Mouse (Mus musculus) heart, adult 2 months (tissue): ENCODE data around the gene E330017A01Rik. TPM values are rescaled to one million over a fixed set of nuclear protein-coding genes. Genes with fewer than 3 reads are reported as not detected.

Experiments used
- DNase-seq, 2 experiments: peaks; one replicate each; pipeline ENCODE4 v3.0.0; 2021
- H3K27ac ChIP-seq: fragments of 200-600 bp; 2 replicates; pipeline ENCODE4 v1.8.1; 2022
- H3K27me3 ChIP-seq: fragments of 200-500 bp; 2 replicates; pipeline ENCODE4 v1.6.1; 2012; ENCODE audit warnings: mild to moderate bottlenecking, low read length, inconsistent platforms, mixed read lengths; ENCODE audit not compliant: control insufficient read depth, insufficient read depth
- H3K36me3 ChIP-seq: fragments of 200-500 bp; 2 replicates; pipeline ENCODE4 v1.6.1; 2012; ENCODE audit warnings: low read length, inconsistent platforms; ENCODE audit not compliant: control insufficient read depth, insufficient read depth
- H3K4me1 ChIP-seq: fragments of 200-500 bp; 2 replicates; pipeline ENCODE4 v1.6.1; 2011; ENCODE audit warnings: low read length; ENCODE audit not compliant: control insufficient read depth, insufficient read depth
- H3K4me3 ChIP-seq: fragments of 200-600 bp; 2 replicates; pipeline ENCODE4 v1.8.1; 2022
- H3K79me2 ChIP-seq: fragments of 200-500 bp; replicated peaks from 2 replicates; pipeline ENCODE4 v1.6.1; 2012; ENCODE audit warnings: mild to moderate bottlenecking, inconsistent platforms, low read length, moderate library complexity, mixed read lengths; ENCODE audit not compliant: control insufficient read depth, insufficient read depth
- H3K9ac ChIP-seq: fragments of 200-500 bp; 2 replicates; pipeline ENCODE4 v1.6.1; 2012; ENCODE audit warnings: low read depth, mild to moderate bottlenecking, control low read depth, inconsistent platforms, low read length, mixed read lengths
- CTCF ChIP-seq: fragments of 200-600 bp; IDR thresholded peaks from 2 replicates; pipeline ENCODE4 v1.8.1; 2022; ENCODE audit warnings: antibody characterized with exemption, mild to moderate bottlenecking, moderate library complexity
- EP300 ChIP-seq: fragments of 200-500 bp; IDR thresholded peaks from 2 replicates; pipeline ENCODE4 v1.6.1; 2011; ENCODE audit warnings: low read depth, low read length, control low read depth; ENCODE audit not compliant: insufficient read depth
- POLR2A ChIP-seq: fragments of 200-500 bp; IDR thresholded peaks from 2 replicates; pipeline ENCODE4 v1.6.1; 2011; ENCODE audit warnings: mild to moderate bottlenecking, low read depth, low read length, control low read depth; ENCODE audit not compliant: insufficient read depth
- WGBS: fragments of 180-500 bp; shearing (Covaris S2); methylation state at CpG from one replicate; pipeline ENCODE4 v1.1.7; 2018; 5-methylcytosine and 5-hydroxymethylcytosine counted together
- intact Hi-C: fragments of 180-260 bp; cut with DNase I; formaldehyde crosslinking; loops from one replicate; pipeline ENCODE4 v1.15.1; 2025
- polyA plus RNA-seq: library from polyadenylated mRNA; depleted of rRNA; stranded (reverse); fragments of >200 nt; gene quantifications from 2 replicates; pipeline ENCODE4 v1.2.3, GENCODE M21; 2012
- total RNA-seq, 2 experiments: library from RNA; stranded (reverse); gene quantifications; 2 replicates each; pipeline ENCODE4 v1.2.3; 2021

The E330017A01Rik gene
- total and polyA plus RNA-seq, 3 experiments = not detected

DNA sequence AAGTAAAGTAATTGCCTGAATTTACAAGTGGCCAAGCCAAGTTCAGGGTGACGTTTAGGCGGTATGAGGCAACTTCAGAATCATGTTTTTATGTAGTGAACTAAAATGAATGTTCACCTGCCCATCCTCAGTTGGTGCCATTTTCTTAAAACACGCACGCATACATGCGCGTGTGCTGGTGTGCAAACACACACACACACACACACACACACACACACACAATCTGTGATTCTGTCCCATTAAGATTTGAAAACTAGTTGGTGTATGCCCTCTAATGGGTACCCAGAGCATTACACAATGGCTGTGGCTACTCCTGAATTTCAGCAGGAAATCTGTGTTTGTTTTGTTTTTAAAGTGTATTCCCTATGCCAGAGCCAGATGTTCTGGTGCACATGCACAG is 14.6 kb downstream of the E330017A01Rik start:
- intact Hi-C loops = loop anchor here (1.0 to 10.0 kb wide), 4 partner anchors 102 to 781 kb away; partner anchors contain the start of genes Gabrr3 and St3gal6
- H3K9ac ChIP-seq = no peak overlapping the region
- H3K27me3 ChIP-seq = no peaks in the 10 kb centered on the region
- H3K79me2 ChIP-seq = no peaks in the 10 kb centered on the region
- H3K36me3 ChIP-seq = no peaks in the 10 kb centered on the region
- DNase-seq = peak; percentile 15 to 25
- TF ChIP-seq CTCF = peak; percentile 93
- no peak for TF ChIP-seq EP300
- no peak overlapping the region for H3K4me3 ChIP-seq
- WGBS = 73% methylated on average over 6 of the region's 6 CpGs
- H3K4me1 ChIP-seq = peaks cover 1% of the 10 kb centered on the region
- H3K27ac ChIP-seq = no peak overlapping the region

GRCm38 (mm10) chr16:58623114-58623513 is 15.4 kb downstream of the E330017A01Rik start:
- intact Hi-C loops = loop anchor here (5.0 to 10.0 kb wide), 3 partner anchors 101 to 782 kb away; partner anchors contain the start of genes Gabrr3 and St3gal6
- no peak overlapping the region for H3K4me3 ChIP-seq
- TF ChIP-seq CTCF (no peak), POLR2A (no peak)

GRCm38 (mm10) chr16:58622377-58622776 is 16.2 kb downstream of the E330017A01Rik start:
- no peaks in the 10 kb centered on the region for H3K79me2 ChIP-seq
- no peak overlapping the region for H3K4me3 ChIP-seq
- 83% methylated on average over 3 of the region's 3 CpGs for WGBS
- TF ChIP-seq EP300 (no peak), CTCF (no peak), POLR2A (no peak)
- H3K27me3 ChIP-seq = no peaks in the 10 kb centered on the region
- intact Hi-C loops = loop anchor here (5.0 to 10.0 kb wide), 3 partner anchors 100 to 782 kb away; partner anchors contain the start of genes Gabrr3 and St3gal6
- H3K4me1 ChIP-seq = peaks cover 1% of the 10 kb centered on the region
- no peak overlapping the region for H3K27ac ChIP-seq
- DNase-seq = no peak
- no peak overlapping the region for H3K9ac ChIP-seq
- no peaks in the 10 kb centered on the region for H3K36me3 ChIP-seq

More at GRCm38 (mm10) chr16:58623114-58623513, 15.4 kb downstream of the E330017A01Rik start:
- no peak for DNase-seq
- Histone ChIP-seq H3K27me3 (no peaks in the 10 kb centered on the region), H3K9ac (no peak overlapping the region), H3K4me1 (peaks cover 1% of the 10 kb centered on the region), H3K79me2 (no peaks in the 10 kb centered on the region), H3K27ac (no peak overlapping the region), H3K36me3 (no peaks in the 10 kb centered on the region)
- WGBS = 82% methylated on average over 4 of the region's 4 CpGs

DNA sequence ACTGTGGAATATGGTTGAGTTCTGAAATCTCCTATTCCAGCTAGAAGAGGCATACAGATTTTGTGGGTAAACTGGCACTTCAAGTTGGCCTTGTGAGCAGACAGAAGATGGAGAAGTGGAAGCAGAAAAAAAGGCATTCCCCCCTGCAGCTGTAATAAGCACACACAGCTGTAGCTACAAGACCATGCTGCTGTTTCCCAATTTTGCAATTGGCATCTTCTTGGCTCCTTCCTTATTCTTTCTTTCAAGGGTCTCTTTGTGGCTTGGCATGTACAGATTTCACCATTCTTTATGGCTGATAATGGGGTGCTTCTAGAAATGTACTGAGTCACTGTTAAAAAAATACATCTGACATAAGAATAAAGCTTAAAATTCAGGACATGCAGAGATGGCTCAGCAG is 21.2 kb downstream of the E330017A01Rik start:
- Histone ChIP-seq H3K79me2 (no peaks in the 10 kb centered on the region), H3K27me3 (no peaks in the 10 kb centered on the region), H3K9ac (no peak overlapping the region), H3K4me1 (no peaks in the 10 kb centered on the region), H3K36me3 (no peaks in the 10 kb centered on the region), H3K4me3 (no peak overlapping the region), H3K27ac (no peak overlapping the region)
- intact Hi-C loops = no loop called here
- TF ChIP-seq CTCF = no peak
- TF ChIP-seq POLR2A = no peak
- TF ChIP-seq EP300 = no peak
- no peak for DNase-seq

DNA sequence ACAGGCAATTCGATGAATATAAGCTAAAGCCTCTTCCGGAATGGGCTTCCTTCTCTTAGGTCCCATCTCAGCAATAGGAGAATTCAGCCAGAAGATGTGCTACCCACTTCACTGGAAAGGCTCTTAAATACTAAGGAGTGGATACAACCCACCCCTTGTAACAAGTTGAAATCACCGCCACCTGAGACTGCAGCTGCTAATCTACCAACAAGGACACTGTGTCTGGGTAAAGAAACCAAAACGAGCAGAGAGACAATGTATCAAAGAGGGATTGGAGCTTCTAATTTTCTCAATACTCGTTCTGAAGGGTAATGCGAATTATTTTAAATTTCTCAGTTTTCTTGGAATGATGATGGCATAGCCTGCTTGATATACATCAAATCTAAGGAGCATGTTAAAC is 21.7 kb downstream of the E330017A01Rik start, which contains the start of gene Gm813:
Gene Gm813, minus strand, starts transcription at position 101 of the 400 bp plus-strand sequence.
- DNase-seq = no peak
- Histone ChIP-seq H3K27me3 (no peaks in the 10 kb centered on the region), H3K9ac (no peak within 1 kb of the TSS), H3K27ac (no peak within 1 kb of the TSS), H3K79me2 (no peaks in the 10 kb centered on the region), H3K4me1 (no peaks in the 10 kb centered on the region), H3K36me3 (no peaks in the 10 kb centered on the region), H3K4me3 (no peak within 1 kb of the TSS)
- no peak for TF ChIP-seq CTCF
- no peak for TF ChIP-seq POLR2A
- no peak for TF ChIP-seq EP300
- intact Hi-C loops = no loop called here
- 87% methylated on average over 6 of the region's 6 CpGs for WGBS

GRCm38 (mm10) chr16:58612969-58613368 is 25.6 kb downstream of the E330017A01Rik start:
- no peak overlapping the region for H3K4me3 ChIP-seq
- no peak overlapping the region for H3K27ac ChIP-seq
- H3K9ac ChIP-seq = no peak overlapping the region
- no peaks in the 10 kb centered on the region for H3K79me2 ChIP-seq
- H3K4me1 ChIP-seq = no peaks in the 10 kb centered on the region
- intact Hi-C loops = loop anchor here (5.0 kb wide), 1 partner anchor 321 kb away; no protein-coding TSS in a partner anchor
- no peaks in the 10 kb centered on the region for H3K27me3 ChIP-seq
- WGBS = 65% methylated on average over 3 of the region's 3 CpGs
- no peak for TF ChIP-seq EP300
- TF ChIP-seq POLR2A = no peak
- TF ChIP-seq CTCF = no peak
- no peaks in the 10 kb centered on the region for H3K36me3 ChIP-seq
- DNase-seq = no peak

DNA sequence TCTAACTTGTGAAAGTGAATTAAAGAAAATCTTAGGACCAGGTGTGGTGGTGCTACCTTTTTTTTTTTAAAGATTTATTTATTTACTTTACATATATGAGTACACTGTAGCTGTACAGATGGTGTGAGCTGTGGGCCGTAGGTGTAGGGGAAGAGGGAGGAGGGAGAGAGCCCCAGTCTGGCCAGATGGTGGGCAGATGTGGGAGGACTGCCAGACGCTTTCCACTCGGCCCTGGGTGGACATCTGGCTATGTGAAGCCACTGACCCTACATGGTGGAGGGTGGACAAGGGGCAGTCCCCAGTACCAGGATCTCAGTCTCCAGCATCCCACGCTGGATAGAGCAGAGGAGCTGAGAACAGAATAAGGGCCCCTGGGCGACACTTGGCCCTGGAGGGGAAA is 31.4 kb downstream of the E330017A01Rik start:
- Histone ChIP-seq H3K9ac (no peak overlapping the region), H3K36me3 (no peaks in the 10 kb centered on the region), H3K4me3 (no peak overlapping the region), H3K79me2 (no peaks in the 10 kb centered on the region), H3K4me1 (no peaks in the 10 kb centered on the region), H3K27ac (no peak overlapping the region), H3K27me3 (no peaks in the 10 kb centered on the region)
- TF ChIP-seq EP300 (no peak), CTCF (no peak), POLR2A (no peak)
- intact Hi-C loops = no loop called here
- 77% methylated on average over 5 of the region's 5 CpGs for WGBS
- DNase-seq = no peak
